20 mouse cellular contexts compared by ENCODE assay signal in the genomic region with DNA sequence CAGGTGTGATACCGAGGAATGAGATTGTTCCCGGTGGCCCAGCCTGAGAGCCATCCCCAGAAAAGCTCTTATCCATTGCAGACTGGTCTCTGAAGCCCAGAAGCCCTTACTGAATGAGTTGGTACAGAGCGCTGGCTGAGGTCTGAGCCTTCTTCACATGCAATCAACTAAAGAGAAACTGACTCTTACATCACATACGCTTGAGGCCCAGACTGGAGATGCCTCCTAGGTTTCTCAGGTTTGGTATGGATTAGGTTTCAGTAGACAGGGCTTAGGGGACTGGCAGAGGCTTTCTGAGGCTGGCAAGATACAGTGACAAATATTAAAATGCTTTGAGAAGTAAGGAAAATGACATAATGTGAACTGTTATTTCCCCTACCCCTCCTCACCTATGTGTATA. TPM values are rescaled to one million over a fixed set of nuclear protein-coding genes. Genes with fewer than 3 reads are reported as not detected.
A peak's percentile ranks its signal among the peaks of the same experiment; 100 is the strongest.
DNase-seq lines count a peak whose midpoint lies in the region; ATAC-seq and TF ChIP-seq lines count a peak whose summit lies in the region.
"Had no signal": no experiment of that assay in that cellular context is flagged by ENCODE, and none has a peak within 500 bp of the region (broad histone marks: within the 10 kb centered on the region; RNA-seq: fewer than 3 reads in every experiment).

No protein-coding gene starts in this region.

- no peak overlapping the region for H3K4me2 ChIP-seq in heart, embryonic 12.5 days
- no peak overlapping the region for H3K4me2 ChIP-seq in intestine, postnatal 0 days (replicated peaks; ENCODE audit: low read depth)
- H3K4me2 ChIP-seq: hindbrain, embryonic 12.5 days; limb, embryonic 12.5 days; midbrain, embryonic 11.5 days; neural tube, embryonic 12.5 days had no signal

- peaks cover 36% of the 10 kb centered on the region for H3K4me1 ChIP-seq in heart, embryonic 12.5 days (replicated peaks)
- 0 out of 2 replicates have a peak, but pooled peaks cover 2% of the 10 kb centered on the region for H3K4me1 ChIP-seq in intestine, postnatal 0 days (replicated peaks; ENCODE audit: control insufficient read depth, insufficient read depth, low read length)
- H3K4me1 ChIP-seq: forebrain, embryonic 10.5 days; hindbrain, embryonic 12.5 days; limb, embryonic 12.5 days; neural tube, embryonic 12.5 days had no signal

- 82% methylated on average over 4 of the region's 4 CpGs for WGBS in heart, embryonic 12.5 days
- 88% methylated on average over 4 of the region's 4 CpGs for WGBS in intestine, postnatal 0 days

- H3K9me3 ChIP-seq in heart, embryonic 12.5 days (replicated peaks): no peaks in the 10 kb centered on the region
- H3K9me3 ChIP-seq in intestine, postnatal 0 days (ENCODE audit: control insufficient read depth): no peaks in the 10 kb centered on the region
- H3K9me3 ChIP-seq: forebrain, embryonic 10.5 days; hindbrain, embryonic 12.5 days; limb, embryonic 12.5 days; neural tube, embryonic 12.5 days had no signal

- no peak for ATAC-seq in heart, embryonic 12.5 days (ENCODE audit: insufficient number of reproducible peaks, low FRiP score)
- no peak for ATAC-seq in intestine, postnatal 0 days

- intact Hi-C loops in heart, postnatal 10 days (cut with DNase I): no loop called here

- no peak overlapping the region for H3K9ac ChIP-seq in heart, embryonic 12.5 days
- H3K9ac ChIP-seq in intestine, postnatal 0 days (ENCODE audit: low read depth, low read length): no peak overlapping the region
- H3K9ac ChIP-seq: hindbrain, embryonic 12.5 days; limb, embryonic 12.5 days; neural tube, embryonic 12.5 days had no signal

- TF ChIP-seq CTCF in layer of hippocampus, adult 2 months (conservative IDR thresholded peaks at IDR 0.05): no peak
- no peak for TF ChIP-seq CTCF in intestine, postnatal 0 days (IDR thresholded peaks at IDR 0.05; ENCODE audit: low read depth)

- peak overlapping the region; percentile 88 for H3K27ac ChIP-seq in heart, embryonic 12.5 days (ENCODE audit: poor library complexity, severe bottlenecking)
- peak overlapping the region; percentile 8; the same call in 1 of the 2 replicates for H3K27ac ChIP-seq in layer of hippocampus, adult 2 months
- H3K27ac ChIP-seq in intestine, postnatal 0 days (ENCODE audit: low read depth, low read length): peak overlapping the region; percentile 81
- H3K27ac ChIP-seq: forebrain, embryonic 10.5 days; hindbrain, embryonic 12.5 days; limb, embryonic 12.5 days; macrophage; neural tube, embryonic 12.5 days had no signal

- peaks cover 4% of the 10 kb centered on the region for H3K36me3 ChIP-seq in heart, embryonic 12.5 days
- peaks cover 48% of the 10 kb centered on the region for H3K36me3 ChIP-seq in intestine, postnatal 0 days (ENCODE audit: control insufficient read depth, insufficient read depth)
- H3K36me3 ChIP-seq: neural tube, embryonic 12.5 days had no signal

- no peak for DNase-seq in heart, postnatal 10 days
- no peak for DNase-seq in layer of hippocampus, adult 2 months (ENCODE audit: low spot score in 2 of 2)
- no peak for DNase-seq in layer of hippocampus, adult 18-20 months (ENCODE audit: low spot score in 2 of 2)
- peak; percentile 37 for DNase-seq in adipocyte (ENCODE audit: low spot score)
- DNase-seq in cerebellum, adult 8-10 months: no peak
- DNase-seq in cerebellum, adult 9-11 months: no peak
- DNase-seq: adrenal gland, postnatal 36 days; cerebellum, adult 9-10 months; gastrocnemius, postnatal 25 days; spleen, adult 18-20 months; thymus, postnatal 36 days had no signal

- H3K27me3 ChIP-seq in heart, embryonic 12.5 days (replicated peaks): no peaks in the 10 kb centered on the region
- no peaks in the 10 kb centered on the region for H3K27me3 ChIP-seq in intestine, postnatal 0 days (replicated peaks; ENCODE audit: control insufficient read depth, insufficient read depth, low read length)
- H3K27me3 ChIP-seq: hindbrain, embryonic 12.5 days; limb, embryonic 12.5 days; neural tube, embryonic 12.5 days had no signal

- no peak overlapping the region for H3K4me3 ChIP-seq in heart, embryonic 12.5 days
- no peak overlapping the region for H3K4me3 ChIP-seq in layer of hippocampus, adult 2 months
- H3K4me3 ChIP-seq in intestine, postnatal 0 days (ENCODE audit: low read depth, low read length): no peak overlapping the region
- H3K4me3 ChIP-seq: forebrain, embryonic 10.5 days; hindbrain, embryonic 12.5 days; limb, embryonic 12.5 days; neural tube, embryonic 12.5 days had no signal

RNA-seq across cellular contexts. Expression of a gene that starts 23.4 kb away (rescaled TPM):
- polyA plus RNA-seq in heart, embryonic 12.5 days (2016; fragmentation: Nextera tagmentation; extraction: Ambion mirVana): 32.6 and 33.5 TPM in 2 replicates
- total RNA-seq in heart, postnatal 10 days (2021): 10 to 100 TPM; 50.0 to 58.4 TPM
- 10 to 100 TPM; 22.5 to 24.8 TPM for total RNA-seq in layer of hippocampus, adult 2 months (2021)
- 10 to 100 TPM; 21.5 to 26.1 TPM for total RNA-seq in layer of hippocampus, adult 18-20 months (2021)
- polyA plus RNA-seq in intestine, postnatal 0 days (2015; fragmentation: Nextera tagmentation; extraction: Ambion mirVana): 54.4 and 56.5 TPM in 2 replicates

RNA-seq across cellular contexts. Expression of a gene that starts 23.5 kb away (rescaled TPM):
- 1.4 and 1.5 TPM in 2 replicates for polyA plus RNA-seq in heart, embryonic 12.5 days (2016; fragmentation: Nextera tagmentation; extraction: Ambion mirVana)
- 1 to 10 TPM; 1.9 TPM for total RNA-seq in heart, postnatal 10 days (2021)
- total RNA-seq in layer of hippocampus, adult 2 months (2021): 1 to 10 TPM; 8.7 to 9.9 TPM
- total RNA-seq in layer of hippocampus, adult 18-20 months (2021): 10 to 100 TPM in 1 of 2 experiments, 1 to 10 TPM in 1; 8.4 to 10.1 TPM
- 0.42 and 0.53 TPM in 2 replicates for polyA plus RNA-seq in intestine, postnatal 0 days (2015; fragmentation: Nextera tagmentation; extraction: Ambion mirVana)
- total RNA-seq: monocyte, adult 5-6 weeks had no signal

RNA-seq across cellular contexts. Expression of a gene that starts 23.8 kb away (rescaled TPM):
- 5.0 and 5.2 TPM in 2 replicates for polyA plus RNA-seq in heart, embryonic 12.5 days (2016; fragmentation: Nextera tagmentation; extraction: Ambion mirVana)
- total RNA-seq in heart, postnatal 10 days (2021): 1 to 10 TPM; 5.7 to 6.1 TPM
- total RNA-seq in layer of hippocampus, adult 2 months (2021): 10 to 100 TPM; 12.5 to 12.6 TPM
- total RNA-seq in layer of hippocampus, adult 18-20 months (2021): 10 to 100 TPM; 12.4 to 13.0 TPM
- 0.91 and 1.4 TPM in 2 replicates for polyA plus RNA-seq in intestine, postnatal 0 days (2015; fragmentation: Nextera tagmentation; extraction: Ambion mirVana)
- total RNA-seq: monocyte, adult 5-6 weeks had no signal

RNA-seq across cellular contexts. Expression of a gene that starts 24.0 kb away (rescaled TPM):
- 59.2 and 61.6 TPM in 2 replicates for polyA plus RNA-seq in heart, embryonic 12.5 days (2016; fragmentation: Nextera tagmentation; extraction: Ambion mirVana)
- total RNA-seq in heart, postnatal 10 days (2021): 10 to 100 TPM; 89.2 to 93.1 TPM
- 10 to 100 TPM; 26.0 to 27.2 TPM for total RNA-seq in layer of hippocampus, adult 2 months (2021)
- total RNA-seq in layer of hippocampus, adult 18-20 months (2021): 10 to 100 TPM; 21.2 to 22.7 TPM
- 21.5 and 23.2 TPM in 2 replicates for polyA plus RNA-seq in intestine, postnatal 0 days (2015; fragmentation: Nextera tagmentation; extraction: Ambion mirVana)

RNA-seq across cellular contexts. Expression of a gene that starts 31.6 kb away (rescaled TPM):
- polyA plus RNA-seq in heart, embryonic 12.5 days (2016; fragmentation: Nextera tagmentation; extraction: Ambion mirVana): 21.3 and 24.4 TPM in 2 replicates
- 10 to 100 TPM; 10.7 TPM for total RNA-seq in heart, postnatal 10 days (2021)
- 10 to 100 TPM; 13.8 to 15.9 TPM for total RNA-seq in layer of hippocampus, adult 2 months (2021)
- total RNA-seq in layer of hippocampus, adult 18-20 months (2021): 10 to 100 TPM; 12.5 to 15.3 TPM
- 17.4 and 18.7 TPM in 2 replicates for polyA plus RNA-seq in intestine, postnatal 0 days (2015; fragmentation: Nextera tagmentation; extraction: Ambion mirVana)

Comparison
In these comparisons a context has a peak if more than half of its experiments do, and no peak if none do; other contexts are left out.
1. H3K27ac ChIP-seq: peak in every context shown above with its lines; median percentile 88 in heart, embryonic 12.5 days; 81 in intestine, postnatal 0 days; 8 in layer of hippocampus, adult 2 months.